Mouse (Mus musculus) liver, postnatal 0 days (tissue): ENCODE measurements at regions not wholly inside any gene's neighbourhood (a gene's known extent, or its start where the extent isn't known, plus 50 kb on each side); places are given as distances from the start of the nearest gene placed in this dataset.

Source experiments
- CTCF ChIP-seq: sonication (generic); IDR thresholded peaks from 2 replicates; pipeline ENCODE4 v1.5.1; 2016; ENCODE audit warnings: antibody characterized with exemption, low read depth
- EP300 ChIP-seq: IDR thresholded peaks from 2 replicates; pipeline ENCODE4 v1.6.1; 2016; ENCODE audit warnings: antibody characterized with exemption, low read depth, mild to moderate bottlenecking

- TF ChIP-seq CTCF (no peak), EP300 (no peak)
Observed at GRCm38 (mm10) chr4:10794471-10794870, 79.8 kb upstream of the 2610301B20Rik start.
